Comparison of ENCODE assay signal across 22 mouse cellular contexts in genomic region chr7:63952077-63952898, GRCm38 (mm10). TPM values are rescaled to one million over a fixed set of nuclear protein-coding genes. Genes with fewer than 3 reads are reported as not detected.
DNase-seq lines count a peak whose midpoint lies in the region; ATAC-seq and TF ChIP-seq lines count a peak whose summit lies in the region.
"Had no signal": no experiment of that assay in that cellular context is flagged by ENCODE, and none has a peak within 500 bp of the region (broad histone marks: within the 10 kb centered on the region; RNA-seq: fewer than 3 reads in every experiment).

No protein-coding gene starts in this region.

- WGBS in bone marrow, adult 2 months: 63% methylated on average over 7 of the region's 7 CpGs
- WGBS in liver, embryonic 11.5 days: 47% methylated on average over 7 of the region's 7 CpGs
- WGBS in kidney, embryonic 15.5 days: 64% methylated on average over 7 of the region's 7 CpGs

- no peak overlapping the region for H3K4me2 ChIP-seq in liver, embryonic 11.5 days
- H3K4me2 ChIP-seq in kidney, embryonic 15.5 days: no peak overlapping the region
- H3K4me2 ChIP-seq: embryonic facial prominence, embryonic 12.5 days; hindbrain, embryonic 15.5 days; neural tube, embryonic 13.5 days had no signal

- H3K36me3 ChIP-seq in liver, embryonic 11.5 days (ENCODE audit: control insufficient read depth, insufficient read depth, low read length): no peaks in the 10 kb centered on the region
- H3K36me3 ChIP-seq in kidney, embryonic 15.5 days: no peaks in the 10 kb centered on the region
- H3K36me3 ChIP-seq: embryonic facial prominence, embryonic 12.5 days; hindbrain, embryonic 15.5 days; neural tube, embryonic 13.5 days had no signal

- no peak for DNase-seq in layer of hippocampus, adult 2 months (ENCODE audit: low spot score in 2 of 2)
- DNase-seq in layer of hippocampus, adult 9-10 months (ENCODE audit: low spot score): no peak
- DNase-seq in liver, embryonic 11.5 days (ENCODE audit: low spot score): no peak
- no peak for DNase-seq in thymus, adult 18-20 months
- no peak for DNase-seq in natural killer cell, adult 2 months (ENCODE audit: low spot score in 2 of 2)
- DNase-seq: cerebellum, postnatal 14 days; heart, adult 2 months; kidney, adult 18-20 months; kidney, postnatal 4 days; layer of hippocampus, postnatal 36 days; lung, adult 18-20 months; lung, postnatal 4 days had no signal

- H3K4me1 ChIP-seq in bone marrow, adult 2 months (ENCODE audit: control insufficient read depth, insufficient read depth, low read length): peaks cover 7% of the 10 kb centered on the region; the same call in 1 of the 2 replicates
- H3K4me1 ChIP-seq in liver, embryonic 11.5 days (replicated peaks; ENCODE audit: control insufficient read depth, insufficient read depth, low read length): peaks cover 31% of the 10 kb centered on the region
- H3K4me1 ChIP-seq in kidney, embryonic 15.5 days: peaks cover 4% of the 10 kb centered on the region; the same call in 1 of the 2 replicates
- H3K4me1 ChIP-seq: embryonic facial prominence, embryonic 12.5 days had no signal

- no peaks in the 10 kb centered on the region for H3K9me3 ChIP-seq in liver, embryonic 11.5 days (ENCODE audit: control insufficient read depth, low read length)
- no peaks in the 10 kb centered on the region for H3K9me3 ChIP-seq in kidney, embryonic 15.5 days (replicated peaks)
- H3K9me3 ChIP-seq: embryonic facial prominence, embryonic 12.5 days; hindbrain, embryonic 15.5 days; neural tube, embryonic 13.5 days had no signal

- peak overlapping the region; percentile 88 for H3K27ac ChIP-seq in layer of hippocampus, adult 2 months
- H3K27ac ChIP-seq in bone marrow, adult 2 months (ENCODE audit: control insufficient read depth, insufficient read depth, low read depth, low read length, poor library complexity): peak overlapping the region; percentile 25; the same call in 1 of the 2 replicates
- no peak overlapping the region for H3K27ac ChIP-seq in liver, embryonic 11.5 days (ENCODE audit: low read depth, low read length)
- H3K27ac ChIP-seq in kidney, embryonic 15.5 days: no peak overlapping the region
- H3K27ac ChIP-seq: embryonic facial prominence, embryonic 12.5 days; heart, adult 2 months; hindbrain, embryonic 15.5 days; neural tube, embryonic 13.5 days had no signal

- no peak for TF ChIP-seq POLR2A in bone marrow, adult 2 months (IDR thresholded peaks at IDR 0.05; ENCODE audit: borderline replicate concordance, control insufficient read depth, low read depth, low read length)

- no peaks in the 10 kb centered on the region for H3K27me3 ChIP-seq in liver, embryonic 11.5 days (replicated peaks; ENCODE audit: control insufficient read depth, insufficient read depth, low read length)
- no peaks in the 10 kb centered on the region for H3K27me3 ChIP-seq in kidney, embryonic 15.5 days
- H3K27me3 ChIP-seq: embryonic facial prominence, embryonic 12.5 days; hindbrain, embryonic 15.5 days; neural tube, embryonic 13.5 days had no signal

- no peak overlapping the region for H3K9ac ChIP-seq in liver, embryonic 11.5 days (ENCODE audit: low read depth, low read length)
- no peak overlapping the region for H3K9ac ChIP-seq in kidney, embryonic 15.5 days
- H3K9ac ChIP-seq: embryonic facial prominence, embryonic 12.5 days; hindbrain, embryonic 15.5 days; neural tube, embryonic 13.5 days had no signal

- ATAC-seq in liver, embryonic 11.5 days (replicated peaks; ENCODE audit: low FRiP score): peak; percentile 42
- peak; percentile 41; the same call in 1 of the 2 replicates for ATAC-seq in neutrophil, adult 5-6 weeks (ENCODE audit: extremely low read depth, insufficient number of reproducible peaks, low FRiP score, poor library complexity, severe bottlenecking)
- no peak for ATAC-seq in kidney, embryonic 15.5 days (replicated peaks; ENCODE audit: low FRiP score)

- TF ChIP-seq CTCF in layer of hippocampus, adult 2 months (conservative IDR thresholded peaks at IDR 0.05): no peak
- no peak for TF ChIP-seq CTCF in bone marrow, adult 2 months (IDR thresholded peaks at IDR 0.05; ENCODE audit: control insufficient read depth, insufficient read depth, low read length)

- H3K4me3 ChIP-seq in layer of hippocampus, adult 2 months: no peak overlapping the region
- no peak overlapping the region for H3K4me3 ChIP-seq in bone marrow, adult 2 months (replicated peaks; ENCODE audit: control insufficient read depth, low read depth, low read length)
- H3K4me3 ChIP-seq in liver, embryonic 11.5 days (ENCODE audit: low read depth, low read length): no peak overlapping the region
- no peak overlapping the region for H3K4me3 ChIP-seq in kidney, embryonic 15.5 days (replicated peaks)
- H3K4me3 ChIP-seq: embryonic facial prominence, embryonic 12.5 days; heart, adult 2 months; hindbrain, embryonic 15.5 days; neural tube, embryonic 13.5 days had no signal

RNA-seq across cellular contexts. Expression of gene Klf13, which starts 13.6 kb away (rescaled TPM):
- total RNA-seq in layer of hippocampus, adult 2 months (2021): 100 to 1,000 TPM; 200 to 216 TPM
- 38.0 and 58.7 TPM in 2 replicates for polyA plus RNA-seq in bone marrow, adult 2 months (2011; ENCODE audit: insufficient read depth, insufficient read length, low replicate concordance, missing spikeins)
- polyA plus RNA-seq in liver, embryonic 11.5 days (2014; fragmentation: Nextera tagmentation; extraction: Ambion mirVana): 20.0 and 20.9 TPM in 2 replicates
- total RNA-seq in neutrophil, adult 5-6 weeks (2017): 118 and 138 TPM in 2 replicates
- polyA plus RNA-seq in kidney, embryonic 15.5 days (2015; fragmentation: Nextera tagmentation; extraction: Ambion mirVana): 21.8 and 23.3 TPM in 2 replicates

RNA-seq across cellular contexts. Expression of gene E030018B13Rik, which starts 35.6 kb away (rescaled TPM):
- total RNA-seq in layer of hippocampus, adult 2 months (2021): not detected
- not detected in 2 replicates for polyA plus RNA-seq in bone marrow, adult 2 months (2011; ENCODE audit: insufficient read depth, insufficient read length, low replicate concordance, missing spikeins)
- 0.25 TPM in 1 of 2 replicates, not detected in the other for polyA plus RNA-seq in liver, embryonic 11.5 days (2014; fragmentation: Nextera tagmentation; extraction: Ambion mirVana)
- not detected in 2 replicates for total RNA-seq in neutrophil, adult 5-6 weeks (2017)
- polyA plus RNA-seq in kidney, embryonic 15.5 days (2015; fragmentation: Nextera tagmentation; extraction: Ambion mirVana): 0.22 TPM in 1 of 2 replicates, not detected in the other
- total RNA-seq: adrenal gland, postnatal 25 days; gastrocnemius, adult 8-10 months; heart, adult 2 months; layer of hippocampus, postnatal 36 days; left cerebral cortex, postnatal 36 days had no signal
- polyA plus RNA-seq: embryonic facial prominence, embryonic 12.5 days; heart, adult 2 months; hindbrain, embryonic 15.5 days; spleen, adult 2 months had no signal

Comparison
In these comparisons a context has a peak if more than half of its experiments do, and no peak if none do; other contexts are left out.
1. H3K27ac ChIP-seq: peak in layer of hippocampus, adult 2 months (single experiment) and bone marrow, adult 2 months (single experiment); none in liver, embryonic 11.5 days (single experiment) and kidney, embryonic 15.5 days (single experiment).